Mouse (Mus musculus) urinary bladder, postnatal 25 days (tissue): ENCODE results near the gene Gas8.
"Not testable (repeated sequence)": the region's sequence is repeated elsewhere in the genome, so short reads cannot be mapped to it uniquely, and the experiment has no call there.

Source experiments
- DNase-seq: peaks from one replicate; pipeline ENCODE4 v3.0.0; 2022; ENCODE audit warnings: low spot score

Gas8 gene

DNA sequence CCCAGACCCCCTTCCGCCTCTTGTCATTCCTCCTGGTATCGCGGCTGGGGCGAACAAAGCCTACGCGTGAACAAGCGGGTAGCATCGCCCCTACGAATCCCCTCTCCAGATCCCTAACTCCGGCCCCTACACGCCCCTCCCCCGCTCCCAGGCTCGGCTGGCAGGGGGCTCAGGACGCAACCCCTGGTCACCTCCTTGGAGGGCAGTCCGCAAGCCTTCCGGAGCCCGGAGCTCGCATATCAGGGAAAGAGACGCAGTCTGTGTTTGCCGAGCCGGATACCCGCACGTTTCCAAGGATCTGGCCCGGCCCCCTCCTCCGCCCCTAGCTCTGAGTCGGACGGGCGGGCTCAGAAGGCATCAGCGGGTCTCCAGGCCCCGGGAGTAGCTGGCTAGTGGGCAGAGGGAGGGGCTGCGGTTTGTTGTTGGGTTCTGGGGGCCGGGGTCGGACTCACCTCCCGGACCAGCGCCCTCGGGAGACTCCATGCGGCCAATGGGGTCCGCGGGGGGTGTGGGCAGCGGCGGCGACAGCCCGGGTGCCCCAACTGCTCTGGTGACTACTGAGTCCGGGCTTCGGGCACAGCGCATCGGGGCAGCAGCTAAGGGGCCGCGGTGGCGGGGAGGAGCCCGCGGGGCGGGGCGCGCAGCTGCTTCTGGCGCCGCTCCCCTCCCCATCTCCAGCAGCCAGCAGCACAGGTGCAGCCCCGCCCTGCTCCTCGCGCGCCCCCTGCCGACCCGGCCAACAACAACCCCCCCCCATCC is 3.7 kb upstream of the Gas8 start, which contains the start of gene Dbndd1:
Gene Dbndd1 (minus strand): TSS at position 683 of the 759 bp plus-strand sequence.
- DNase-seq: peak; percentile 38

GRCm38 (mm10) chr8:123515540-123515897 is 3.1 kb upstream of the Gas8 start:
- DNase-seq: no peak

DNA sequence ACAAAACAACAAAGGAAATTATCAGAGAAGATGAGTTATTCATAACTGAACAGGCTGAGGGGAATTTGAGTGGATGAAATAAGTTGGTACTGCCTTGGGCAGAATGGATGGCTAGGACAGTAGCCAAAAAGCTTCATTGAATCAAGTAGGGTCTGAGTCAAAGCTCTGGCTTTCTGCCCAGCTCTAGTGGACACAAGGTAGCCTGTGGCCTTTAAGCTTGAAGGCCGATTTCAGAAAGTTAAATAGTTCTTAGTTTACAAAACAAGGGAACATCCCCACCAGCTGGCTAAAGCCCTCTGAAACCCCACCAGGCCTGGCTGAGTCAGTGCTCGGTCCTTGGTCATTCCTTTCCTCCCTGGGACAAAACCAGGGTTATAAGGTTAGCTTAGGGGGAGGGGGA is 2.0 kb upstream of the Gas8 start:
- DNase-seq: no peak

- DNase-seq: no peak
These were observed 462 bp upstream of the Gas8 start for GRCm38 (mm10) chr8:123518172-123518571.

DNA sequence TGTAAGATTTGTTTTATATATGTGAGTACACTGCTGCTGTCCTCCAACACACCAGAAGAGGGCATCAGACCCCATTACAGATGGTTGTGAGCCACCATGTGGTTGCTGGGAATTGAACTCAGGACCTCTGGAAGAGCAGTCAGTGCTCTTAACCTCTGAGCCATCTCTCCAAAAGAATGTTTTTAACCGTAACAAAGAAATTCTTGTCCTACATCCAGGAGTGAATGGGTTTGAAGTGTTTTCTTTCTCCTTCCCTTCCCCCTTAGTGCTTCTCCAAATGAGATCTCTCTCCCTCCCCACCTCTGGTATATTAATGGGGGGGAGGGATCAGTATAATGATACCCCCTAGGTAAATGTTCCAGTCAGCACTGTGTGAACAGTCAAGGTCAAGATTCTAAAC is 1.4 kb downstream of the Gas8 start:
- DNase-seq: not testable (repeated sequence)

DNA sequence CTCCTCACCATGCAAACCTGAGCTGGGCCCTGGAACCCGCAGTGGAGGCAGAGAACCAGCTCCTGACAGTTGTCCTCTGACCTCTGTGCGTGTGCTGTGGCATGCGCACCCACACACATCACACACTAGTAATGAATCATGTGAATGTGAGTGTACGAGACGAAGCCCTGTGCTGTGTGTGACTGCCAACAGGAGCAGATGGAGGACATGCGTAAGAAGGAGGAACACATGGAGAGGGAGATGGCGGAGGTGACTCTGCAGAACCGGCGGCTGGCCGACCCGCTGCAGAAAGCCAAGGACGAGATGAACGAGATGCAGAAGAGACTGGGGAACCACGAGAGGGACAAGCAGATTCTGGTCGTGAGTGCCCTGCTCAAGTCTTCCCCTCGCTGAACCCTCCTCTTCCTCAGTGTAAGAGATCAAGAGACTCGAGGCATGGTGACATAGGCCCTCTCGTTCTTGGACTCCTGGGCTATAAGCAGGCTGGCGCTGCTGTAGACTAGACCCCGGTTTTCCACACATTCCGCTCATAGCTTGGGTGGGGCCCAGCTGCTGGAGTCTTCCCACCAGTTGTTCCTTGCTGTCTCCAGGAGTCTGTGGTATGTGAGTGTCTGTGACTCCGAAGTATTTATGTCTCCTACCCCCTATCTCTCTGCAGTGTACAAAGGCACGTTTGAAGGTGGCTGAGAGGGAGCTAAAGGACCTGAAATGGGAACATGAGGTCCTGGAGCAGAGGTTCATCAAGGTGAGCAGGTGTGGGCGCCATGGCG is 9.3 kb downstream of the Gas8 start:
- no peak for DNase-seq

- no peak for DNase-seq
These were observed 17.8 kb downstream of the Gas8 start for GRCm38 (mm10) chr8:123536242-123536989.

DNA sequence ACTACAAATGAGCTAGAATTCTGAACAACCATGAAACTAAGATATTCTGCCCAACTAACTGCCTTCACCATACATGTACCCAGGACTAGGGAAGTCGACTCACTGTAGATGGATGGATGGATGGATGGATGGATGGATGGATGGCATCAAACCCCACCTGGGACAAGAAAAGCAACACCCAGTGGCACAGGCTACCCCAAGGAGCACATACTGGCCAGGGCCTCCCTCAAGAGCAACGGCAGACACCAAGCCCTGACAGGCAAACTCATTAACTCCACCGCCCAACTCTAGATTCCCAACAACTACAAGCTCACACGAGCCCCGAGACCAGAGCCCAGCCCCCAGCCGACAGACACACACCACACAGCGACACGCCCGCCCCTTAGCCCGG is 18.4 kb downstream of the Gas8 start:
- DNase-seq: no peak

- not testable (repeated sequence) for DNase-seq
These were observed 19.0 kb downstream of the Gas8 start for GRCm38 (mm10) chr8:123537641-123538040.

- not testable (repeated sequence) for DNase-seq
These were observed 45.6 kb downstream of the Gas8 start for GRCm38 (mm10) chr8:123564221-123564620.

GRCm38 (mm10) chr8:123575386-123575785 is 56.8 kb downstream of the Gas8 start:
- DNase-seq: peak; percentile 8
